Mouse (Mus musculus) inflammation-experienced regulatory T-cells, adult 6 months (primary cell): ENCODE data around the gene Tmem160. TPM values are rescaled to one million over a fixed set of nuclear protein-coding genes. Genes with fewer than 3 reads are reported as not detected.

Experiments
- ATAC-seq: one replicate; pipeline ENCODE4 v1.8.0; 2017
- polyA plus RNA-seq, 3 experiments: library from polyadenylated mRNA; unstranded; fragments of 100-300 nt; shearing (Covaris generic); gene quantifications; one replicate each; pipeline ENCODE4 v1.2.1; 2017

Tmem160 gene
- polyA plus RNA-seq, 3 experiments from 2014 or later, result 5.3 to 7.7 (median 7.6) TPM

DNA sequence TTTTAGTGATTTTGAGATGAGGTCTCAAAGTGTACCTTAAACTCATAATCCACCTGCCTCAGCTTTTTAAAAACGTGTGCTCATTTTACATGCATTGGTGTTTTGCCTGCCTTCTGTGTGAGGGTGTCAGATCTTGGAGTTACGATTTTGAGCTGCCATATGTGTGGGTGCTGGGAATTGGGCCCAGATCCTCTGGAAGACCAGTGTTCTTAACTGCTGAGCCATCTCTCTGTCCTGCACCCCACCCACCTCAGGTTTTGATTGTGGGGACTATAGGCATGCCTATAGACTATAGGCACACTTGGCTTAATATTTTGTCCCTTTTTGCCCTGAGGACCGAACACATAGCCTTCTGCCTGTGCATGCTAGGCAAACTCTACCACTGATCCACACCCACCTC, 39.6 kb downstream of the Tmem160 start:
- no peak for ATAC-seq

DNA sequence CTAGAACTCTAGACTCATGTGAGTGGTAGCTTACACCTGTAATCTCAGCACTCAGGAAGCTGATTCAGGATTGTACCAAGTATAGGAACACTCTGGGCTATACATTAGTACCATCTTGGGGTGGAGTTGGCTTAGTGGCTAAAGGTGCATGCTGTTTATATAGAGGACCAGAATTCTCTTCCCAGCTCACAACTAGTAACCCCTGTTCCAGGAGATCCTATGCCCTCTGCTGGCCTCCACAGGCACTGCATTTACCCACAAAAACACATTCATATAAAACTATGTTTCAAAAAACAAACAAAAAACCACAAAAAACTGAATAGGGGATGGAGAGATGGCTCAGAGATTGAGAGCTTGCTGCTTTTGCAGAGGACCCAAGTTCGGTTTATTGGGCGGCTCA, 40.8 kb downstream of the Tmem160 start:
- ATAC-seq, result no peak

DNA sequence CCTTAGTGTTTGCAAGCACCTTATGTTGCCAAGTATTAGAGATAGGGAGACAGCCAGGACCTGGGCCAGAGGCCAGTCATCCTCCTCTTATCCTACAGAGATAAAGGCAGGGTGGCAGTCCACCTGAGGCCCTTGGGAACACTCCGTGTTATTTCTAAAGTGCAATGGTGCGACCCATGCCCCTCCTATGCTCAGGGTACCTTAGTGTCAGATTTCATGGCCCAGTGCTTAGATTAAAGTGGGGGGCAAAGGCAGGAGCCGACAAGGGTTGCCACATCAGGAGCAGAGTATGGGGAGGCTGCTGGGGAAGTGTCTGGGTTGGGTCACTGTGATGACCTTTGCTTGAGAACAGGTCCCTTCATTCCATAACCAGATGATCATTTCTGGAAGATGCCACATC, 43.7 kb downstream of the Tmem160 start:
- ATAC-seq, result no peak

DNA sequence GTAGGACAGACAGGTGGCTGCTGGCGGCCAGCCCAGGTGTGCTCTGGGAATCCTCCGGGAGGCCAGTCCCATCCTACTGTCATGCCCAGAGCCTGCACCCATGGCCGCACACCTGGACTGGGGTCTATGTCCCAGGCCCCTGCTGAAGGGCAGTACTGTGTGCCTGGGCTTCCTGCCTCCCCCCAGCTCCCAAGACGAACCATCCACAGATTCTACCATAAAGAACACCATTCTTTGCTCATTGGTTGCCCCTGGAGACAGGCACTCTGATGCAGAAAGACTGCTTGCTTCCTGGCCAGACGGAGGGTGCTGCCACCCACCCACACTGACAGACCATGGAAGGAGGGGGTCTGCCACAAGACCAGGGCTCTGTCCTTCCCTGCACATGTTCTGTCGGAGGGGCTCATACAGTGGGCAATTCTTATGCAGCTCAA, 47.1 kb downstream of the Tmem160 start:
- no peak for ATAC-seq

DNA sequence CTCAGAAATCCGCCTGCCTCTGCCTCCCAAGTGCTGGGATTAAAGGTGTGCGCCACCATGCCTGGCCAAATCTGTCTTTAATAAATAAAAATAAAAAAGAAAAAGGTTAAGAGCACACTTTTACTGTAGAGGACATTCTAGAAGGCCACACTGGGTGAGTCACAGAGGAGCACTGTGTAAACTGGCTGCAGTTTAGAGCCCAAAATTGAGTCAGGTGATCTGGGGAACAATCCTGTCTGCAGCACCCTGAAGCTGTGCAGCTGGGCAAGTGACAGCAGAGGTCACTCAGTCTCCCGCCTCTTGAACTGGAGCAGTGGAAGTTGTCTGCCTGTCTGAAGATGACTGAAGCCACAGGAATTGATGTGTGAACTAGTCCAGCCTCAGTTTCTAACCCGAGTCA, 49.0 kb downstream of the Tmem160 start:
- ATAC-seq, result no peak

DNA sequence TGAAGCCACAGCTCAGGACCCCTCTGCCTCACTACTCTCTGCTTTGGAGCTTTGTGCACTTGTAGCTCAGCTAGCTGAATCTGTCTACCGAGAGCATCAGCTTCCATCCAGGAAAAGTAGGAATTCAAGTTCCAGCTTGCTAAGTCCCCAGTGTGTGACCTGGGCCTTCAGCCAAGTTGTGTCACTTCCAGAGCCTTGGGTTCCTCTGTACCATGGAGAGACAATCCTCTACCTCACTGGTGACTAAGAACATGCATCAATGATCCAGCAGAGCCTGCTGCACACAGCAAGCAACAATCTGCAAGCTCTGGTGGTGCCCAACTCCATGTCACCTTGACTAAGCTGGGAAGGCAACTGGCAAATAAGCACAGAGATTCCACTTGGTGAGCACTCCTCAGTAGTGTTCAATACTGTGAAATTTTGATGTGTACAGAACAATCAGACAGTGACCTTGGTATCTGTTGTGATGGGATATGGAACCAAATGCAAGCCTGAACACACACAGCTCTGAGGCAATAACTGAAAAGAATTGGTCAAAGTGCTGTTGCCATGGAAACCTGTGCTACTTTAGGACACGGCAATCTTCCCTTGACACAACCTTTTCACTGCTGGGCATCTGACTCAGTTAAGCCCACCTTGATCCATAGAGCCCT, 52.1 kb downstream of the Tmem160 start:
- no peak for ATAC-seq

Other genes starting within 250 kb of the Tmem160 start
- 10 to 100 TPM in 2 of 3 experiments, 1 to 10 TPM in 1; 8.3 to 12.4 (median 11.4) TPM for gene Dhx34, start 230.7 kb upstream of the Tmem160 start, polyA plus RNA-seq
- under 1 TPM in 1 of 3 experiments, not detected in 2; 0.23 TPM for gene C5ar2, start 208.6 kb upstream of the Tmem160 start, polyA plus RNA-seq
- gene C5ar1, start 193.2 kb upstream of the Tmem160 start, polyA plus RNA-seq, result under 1 TPM in 1 of 3 experiments, not detected in 2; 0.21 TPM
- 1 to 10 TPM in 2 of 3 experiments, under 1 TPM in 1; 0.96 to 2.4 (median 2.3) TPM for gene Inafm1, start 179.2 kb upstream of the Tmem160 start, polyA plus RNA-seq
- gene Ccdc9, start 166.0 kb upstream of the Tmem160 start, polyA plus RNA-seq, result 10 to 100 TPM; 10.6 to 16.3 (median 11.5) TPM
- gene Bbc3, start 144.4 kb upstream of the Tmem160 start, polyA plus RNA-seq, result 1 to 10 TPM in 2 of 3 experiments, under 1 TPM in 1; 0.42 to 1.5 (median 1.2) TPM
- 100 to 1,000 TPM in 1 of 3 experiments, 10 to 100 TPM in 2; 72.6 to 121 (median 77.7) TPM for gene Sae1, start 65.0 kb upstream of the Tmem160 start, polyA plus RNA-seq
- 10 to 100 TPM; 13.1 to 20.1 (median 17.3) TPM for gene Zc3h4, start 51.9 kb upstream of the Tmem160 start, polyA plus RNA-seq
- under 1 TPM in 2 of 3 experiments, not detected in 1; 0.18 to 0.24 TPM for gene Npas1, start 24.9 kb downstream of the Tmem160 start, polyA plus RNA-seq
- gene Arhgap35, start 162.2 kb downstream of the Tmem160 start, polyA plus RNA-seq, result 1 to 10 TPM; 1.4 to 3.9 (median 2.5) TPM
- gene Ceacam15, start 222.9 kb downstream of the Tmem160 start, polyA plus RNA-seq, result 1 to 10 TPM in 2 of 3 experiments, not detected in 1; 1.3 TPM